Mouse (Mus musculus) lung, postnatal 10 days (tissue): ENCODE data around the gene Ogdhl.

Experiments used
- DNase-seq: peaks from one replicate; pipeline ENCODE4 v3.0.0; 2021

Gene Ogdhl

GRCm38 (mm10) chr14:32380099-32380480, 58.3 kb downstream of the Ogdhl start:
- peak; percentile 16 for DNase-seq

- DNase-seq = no peak
These were observed 59.2 kb downstream of the Ogdhl start for GRCm38 (mm10) chr14:32381066-32381465.

GRCm38 (mm10) chr14:32381619-32382018, 59.8 kb downstream of the Ogdhl start:
- DNase-seq = no peak

GRCm38 (mm10) chr14:32388196-32388595, 66.4 kb downstream of the Ogdhl start, which contains the start of gene 1700024G13Rik:
Gene 1700024G13Rik, minus strand, starts transcription at chr14:32388391.
- DNase-seq = peak; percentile 71
